Mouse (Mus musculus) heart, postnatal 0 days (tissue): ENCODE measurements around the gene Mast4. TPM values are rescaled to one million over a fixed set of nuclear protein-coding genes. Genes with fewer than 3 reads are reported as not detected.

Experiments used
- ATAC-seq: fragments of 200-750 bp; cut with Nextera tagmentation; 2 replicates; pipeline ENCODE4 v1.8.0; 2017; ENCODE audit warnings: low read depth, moderate number of reproducible peaks, moderate library complexity; ENCODE audit not compliant: insufficient read depth
- DNase-seq: peaks from one replicate; pipeline ENCODE4 v3.0.0-alpha.2; 2016; ENCODE audit warnings: low spot score
- H3K27ac ChIP-seq: fragments of 300-500 bp; sonication (generic); 2 replicates; pipeline ENCODE4 v1.5.1; 2014; ENCODE audit warnings: low read depth, mild to moderate bottlenecking
- H3K27me3 ChIP-seq: fragments of 300-500 bp; sonication (generic); 2 replicates; pipeline ENCODE4 v1.6.1; 2014; ENCODE audit warnings: low read length, mixed read lengths; ENCODE audit not compliant: control insufficient read depth, insufficient read depth
- H3K36me3 ChIP-seq: fragments of 300-500 bp; sonication (generic); replicated peaks from 2 replicates; pipeline ENCODE4 v1.6.1; 2014; ENCODE audit warnings: low read length, mixed read lengths; ENCODE audit not compliant: control insufficient read depth, insufficient read depth
- H3K4me1 ChIP-seq: fragments of 300-500 bp; sonication (generic); 2 replicates; pipeline ENCODE4 v1.6.1; 2014; ENCODE audit warnings: antibody characterized with exemption; ENCODE audit not compliant: control insufficient read depth, insufficient read depth
- H3K4me2 ChIP-seq: fragments of 300-500 bp; sonication (generic); 2 replicates; pipeline ENCODE4 v1.6.1; 2014; ENCODE audit warnings: low read depth, mild to moderate bottlenecking, low read length, moderate library complexity
- H3K4me3 ChIP-seq: fragments of 300-500 bp; sonication (generic); 2 replicates; pipeline ENCODE4 v1.5.1; 2014; ENCODE audit warnings: low read depth, low read length
- H3K9ac ChIP-seq: fragments of 300-500 bp; sonication (generic); replicated peaks from 2 replicates; pipeline ENCODE4 v1.6.1; 2014; ENCODE audit warnings: low read depth, low read length, mixed read lengths
- H3K9me3 ChIP-seq: fragments of 300-500 bp; sonication (generic); replicated peaks from 2 replicates; pipeline ENCODE4 v1.6.1; 2016; ENCODE audit warnings: low read length; ENCODE audit not compliant: control insufficient read depth
- CTCF ChIP-seq: IDR thresholded peaks from 2 replicates; pipeline ENCODE4 v1.5.1; 2016; ENCODE audit warnings: antibody characterized with exemption, control low read depth, low read depth
- EP300 ChIP-seq: IDR thresholded peaks from 2 replicates; pipeline ENCODE4 v1.6.1; 2016; ENCODE audit warnings: antibody characterized with exemption, low read depth
- WGBS: fragments of 180-500 bp; shearing (Covaris S2); extraction: QIAGEN DNeasy Blood & Tissue Kit; methylation state at CpG from one replicate; pipeline ENCODE4 v1.1.7; 2014; 5-methylcytosine and 5-hydroxymethylcytosine counted together
- polyA plus RNA-seq: library from polyadenylated mRNA; unstranded; fragments of >200 nt; fragmentation: Nextera tagmentation; extraction: Ambion mirVana; gene quantifications from 2 replicates; pipeline ENCODE4 v1.2.1, GENCODE M21; 2015
- total RNA-seq: library from RNA; depleted of rRNA; stranded (reverse); fragments of >200 nt; gene quantifications from 2 replicates; pipeline ENCODE4 v1.2.3, GENCODE M21; 2014; ENCODE audit warnings: low replicate concordance

Gene Mast4
- total and polyA plus RNA-seq, 2 experiments from 2014 or later = 26.7 to 35.5 TPM

- H3K4me3 ChIP-seq = no peak overlapping the region
- DNase-seq = no peak
- TF ChIP-seq CTCF (no peak), EP300 (no peak)
- no peak overlapping the region for H3K4me2 ChIP-seq
- no peak overlapping the region for H3K27ac ChIP-seq
- H3K36me3 ChIP-seq = no peaks in the 10 kb centered on the region
- H3K4me1 ChIP-seq = no peaks in the 10 kb centered on the region
- no peaks in the 10 kb centered on the region for H3K27me3 ChIP-seq
- H3K9ac ChIP-seq = no peak overlapping the region
- no peak for ATAC-seq
- H3K9me3 ChIP-seq = no peaks in the 10 kb centered on the region
- WGBS = 64% methylated on average over 14 of the region's 14 CpGs
Measured at GRCm38 (mm10) chr13:103248102-103249054, 85.9 kb downstream of the Mast4 start.

- TF ChIP-seq EP300 (no peak), CTCF (no peak)
- Histone ChIP-seq H3K4me2 (no peak overlapping the region), H3K4me1 (no peaks in the 10 kb centered on the region), H3K27me3 (no peaks in the 10 kb centered on the region), H3K36me3 (no peaks in the 10 kb centered on the region), H3K4me3 (no peak overlapping the region), H3K9me3 (no peaks in the 10 kb centered on the region), H3K9ac (no peak overlapping the region), H3K27ac (no peak overlapping the region)
- DNase-seq (no peak), ATAC-seq (no peak)
- 72% methylated on average over 5 of the region's 5 CpGs for WGBS
Measured at GRCm38 (mm10) chr13:103246973-103247718, 87.2 kb downstream of the Mast4 start.

- H3K4me1 ChIP-seq = no peaks in the 10 kb centered on the region
- H3K9me3 ChIP-seq = no peaks in the 10 kb centered on the region
- no peaks in the 10 kb centered on the region for H3K27me3 ChIP-seq
- ATAC-seq (no peak), DNase-seq (no peak)
- TF ChIP-seq EP300 = no peak
- no peak for TF ChIP-seq CTCF
- no peak overlapping the region for H3K9ac ChIP-seq
- no peak overlapping the region for H3K27ac ChIP-seq
- H3K36me3 ChIP-seq = no peaks in the 10 kb centered on the region
- no peak overlapping the region for H3K4me2 ChIP-seq
- no peak overlapping the region for H3K4me3 ChIP-seq
- 73% methylated on average over 5 of the region's 5 CpGs for WGBS
Measured at GRCm38 (mm10) chr13:103245431-103245830, 88.9 kb downstream of the Mast4 start.

- H3K4me1 ChIP-seq = no peaks in the 10 kb centered on the region
- no peak overlapping the region for H3K4me2 ChIP-seq
- no peak for TF ChIP-seq EP300
- no peak for TF ChIP-seq CTCF
- H3K27me3 ChIP-seq = no peaks in the 10 kb centered on the region
- H3K4me3 ChIP-seq = no peak overlapping the region
- no peak overlapping the region for H3K9ac ChIP-seq
- no peak overlapping the region for H3K27ac ChIP-seq
- no peak for DNase-seq
- H3K36me3 ChIP-seq = no peaks in the 10 kb centered on the region
- WGBS = 74% methylated on average over 4 of the region's 4 CpGs
- no peak for ATAC-seq
- no peaks in the 10 kb centered on the region for H3K9me3 ChIP-seq
Measured at GRCm38 (mm10) chr13:103244053-103244452, 90.2 kb downstream of the Mast4 start.

- Histone ChIP-seq H3K36me3 (no peaks in the 10 kb centered on the region), H3K9ac (no peak overlapping the region), H3K27ac (no peak overlapping the region), H3K27me3 (no peaks in the 10 kb centered on the region), H3K4me3 (no peak overlapping the region), H3K9me3 (no peaks in the 10 kb centered on the region), H3K4me2 (no peak overlapping the region), H3K4me1 (no peaks in the 10 kb centered on the region)
- DNase-seq (no peak), ATAC-seq (no peak)
- no peak for TF ChIP-seq EP300
- TF ChIP-seq CTCF = no peak
- 79% methylated on average over 4 of the region's 4 CpGs for WGBS
Measured at GRCm38 (mm10) chr13:103241092-103241491, 93.2 kb downstream of the Mast4 start.
